Mouse (Mus musculus) cortical plate, adult 2 months (tissue): ENCODE results near the gene Grin3b. TPM values are rescaled to one million over a fixed set of nuclear protein-coding genes. Genes with fewer than 3 reads are reported as not detected.

ENCODE experiments used
- H3K27ac ChIP-seq: fragments of 200-500 bp; 2 replicates; pipeline ENCODE4 v1.5.1; 2012; ENCODE audit warnings: low read length, control low read depth, inconsistent platforms; ENCODE audit not compliant: insufficient read depth
- H3K4me1 ChIP-seq: fragments of 200-500 bp; 2 replicates; pipeline ENCODE4 v1.6.1; 2011; ENCODE audit warnings: low read length; ENCODE audit not compliant: control insufficient read depth, insufficient read depth
- H3K4me3 ChIP-seq: fragments of 200-500 bp; 2 replicates; pipeline ENCODE4 v1.5.1; 2011; ENCODE audit warnings: mild to moderate bottlenecking, low read length, control low read depth; ENCODE audit not compliant: insufficient read depth
- CTCF ChIP-seq: fragments of 200-500 bp; IDR thresholded peaks from 2 replicates; pipeline ENCODE4 v1.5.1; 2011; ENCODE audit warnings: mild to moderate bottlenecking, control low read depth, low read length; ENCODE audit not compliant: insufficient read depth; ENCODE audit errors: extremely low read depth
- POLR2A ChIP-seq: fragments of 200-500 bp; IDR thresholded peaks from 2 replicates; pipeline ENCODE4 v1.6.1; 2011; ENCODE audit warnings: mild to moderate bottlenecking, low read length, control low read depth; ENCODE audit not compliant: insufficient read depth; ENCODE audit errors: extremely low read depth
- polyA plus RNA-seq: library from polyadenylated mRNA; depleted of rRNA; stranded (reverse); fragments of >200 nt; gene quantifications from 2 replicates; pipeline ENCODE4 v1.2.3, GENCODE M21; 2012

Grin3b gene
- polyA plus RNA-seq, 1 experiment = 0.21 TPM

DNA sequence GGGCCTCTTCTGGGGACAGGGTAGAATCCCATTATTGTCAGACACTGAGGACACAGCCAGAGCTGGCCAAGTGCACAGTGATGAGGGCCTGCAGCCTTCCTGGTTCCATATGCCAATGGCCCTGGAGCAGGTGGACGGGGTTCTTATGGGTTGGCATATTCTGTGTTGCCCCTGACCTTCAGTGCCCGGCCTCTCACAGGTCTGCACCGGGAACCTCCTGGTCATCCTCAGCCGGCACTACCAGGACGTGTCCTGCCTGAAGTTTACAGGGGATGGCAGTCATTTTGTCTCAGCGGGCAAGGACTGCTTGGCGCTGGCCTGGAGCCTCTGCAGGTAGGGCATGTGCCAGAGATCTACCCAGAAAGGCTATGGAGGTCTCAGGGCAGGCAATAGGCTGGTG is 5.8 kb upstream of the Grin3b start:
- H3K4me3 ChIP-seq = no peak overlapping the region
- H3K27ac ChIP-seq = no peak overlapping the region
- TF ChIP-seq POLR2A = no peak
- no peak for TF ChIP-seq CTCF
- H3K4me1 ChIP-seq = 0 out of 2 replicates have a peak, but pooled peaks cover 2% of the 10 kb centered on the region

- H3K4me3 ChIP-seq = no peak overlapping the region
- TF ChIP-seq CTCF (no peak), POLR2A (no peak)
- 0 out of 2 replicates have a peak, but pooled peaks cover 2% of the 10 kb centered on the region for H3K4me1 ChIP-seq
- H3K27ac ChIP-seq = no peak overlapping the region
Measured at GRCm38 (mm10) chr10:79965325-79965724, 5.2 kb upstream of the Grin3b start.

DNA sequence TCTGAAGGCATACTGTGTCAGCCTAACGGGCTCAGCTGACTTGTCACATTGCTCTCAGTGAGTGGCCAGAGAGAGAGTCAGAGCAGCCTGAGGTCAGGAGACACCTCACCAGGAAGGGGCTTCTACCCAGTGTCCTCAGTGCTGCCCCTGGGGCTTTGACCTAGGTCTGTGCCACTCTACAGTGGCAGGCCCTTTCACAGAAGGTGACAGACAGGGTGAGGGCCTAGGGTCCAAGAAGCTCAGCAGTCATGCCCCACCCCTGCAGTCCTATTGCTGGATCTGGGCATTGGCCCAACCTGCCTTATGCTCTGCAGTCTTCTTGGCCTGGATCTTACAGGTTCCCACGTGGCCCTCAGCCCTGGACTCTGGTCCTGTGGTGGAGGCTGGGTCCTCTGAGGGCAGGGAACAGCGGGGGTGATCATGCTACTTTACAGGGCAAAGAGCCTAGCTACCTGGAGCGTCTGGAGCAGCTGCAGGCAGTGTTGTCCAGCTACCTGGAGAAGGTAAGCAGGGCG is 3.6 kb upstream of the Grin3b start:
- Histone ChIP-seq H3K4me1 (no peaks in the 10 kb centered on the region), H3K4me3 (no peak overlapping the region), H3K27ac (no peak overlapping the region)
- TF ChIP-seq POLR2A (no peak), CTCF (no peak)

- no peak overlapping the region for H3K4me3 ChIP-seq
- no peak overlapping the region for H3K27ac ChIP-seq
- TF ChIP-seq POLR2A (no peak), CTCF (no peak)
- no peaks in the 10 kb centered on the region for H3K4me1 ChIP-seq
Measured at GRCm38 (mm10) chr10:79968181-79968580, 2.3 kb upstream of the Grin3b start.

- H3K27ac ChIP-seq = no peak overlapping the region
Measured at GRCm38 (mm10) chr10:79969124-79969568, 1.4 kb upstream of the Grin3b start.

DNA sequence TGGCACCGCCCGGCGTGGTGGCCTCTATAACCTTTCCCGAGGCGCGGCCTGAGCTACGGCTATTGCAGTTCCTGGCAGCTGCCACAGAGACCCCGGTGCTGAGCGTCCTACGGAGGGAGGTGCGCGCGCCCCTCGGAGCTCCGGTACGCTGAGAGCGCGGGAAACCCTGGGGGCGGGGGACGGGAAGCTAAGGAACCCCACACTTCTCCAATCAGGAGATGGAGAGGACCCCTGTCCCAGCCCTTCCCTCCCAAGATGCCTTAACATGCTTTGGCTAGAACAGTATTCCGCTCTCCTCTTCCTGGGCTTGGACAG is 625 bp downstream of the Grin3b start:
- H3K27ac ChIP-seq = no peak overlapping the region
- no peak overlapping the region for H3K4me3 ChIP-seq
- TF ChIP-seq CTCF (no peak), POLR2A (no peak)
- H3K4me1 ChIP-seq = no peaks in the 10 kb centered on the region

More at GRCm38 (mm10) chr10:79969124-79969568, 1.4 kb upstream of the Grin3b start:
- no peaks in the 10 kb centered on the region for H3K4me1 ChIP-seq
- H3K4me3 ChIP-seq = no peak overlapping the region
- TF ChIP-seq CTCF = no peak
- TF ChIP-seq POLR2A = no peak

DNA sequence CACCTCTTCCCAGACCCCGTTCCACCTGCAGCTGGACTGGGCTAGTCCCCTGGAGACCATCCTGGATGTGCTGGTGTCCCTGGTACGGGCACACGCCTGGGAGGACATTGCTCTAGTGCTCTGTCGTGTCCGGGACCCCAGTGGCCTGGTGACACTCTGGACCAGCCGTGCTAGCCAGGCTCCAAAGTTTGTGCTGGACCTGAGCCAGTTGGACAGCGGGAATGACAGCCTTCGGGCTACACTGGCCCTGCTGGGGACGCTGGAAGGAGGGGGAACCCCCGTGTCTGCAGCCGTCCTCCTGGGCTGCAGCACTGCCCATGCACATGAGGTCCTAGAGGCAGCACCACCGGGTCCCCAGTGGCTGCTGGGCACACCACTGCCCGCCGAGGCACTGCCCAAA is 2.3 kb downstream of the Grin3b start:
- H3K27ac ChIP-seq = no peak overlapping the region
- H3K4me3 ChIP-seq = no peak overlapping the region
- H3K4me1 ChIP-seq = no peaks in the 10 kb centered on the region
- TF ChIP-seq CTCF = no peak
- no peak for TF ChIP-seq POLR2A

DNA sequence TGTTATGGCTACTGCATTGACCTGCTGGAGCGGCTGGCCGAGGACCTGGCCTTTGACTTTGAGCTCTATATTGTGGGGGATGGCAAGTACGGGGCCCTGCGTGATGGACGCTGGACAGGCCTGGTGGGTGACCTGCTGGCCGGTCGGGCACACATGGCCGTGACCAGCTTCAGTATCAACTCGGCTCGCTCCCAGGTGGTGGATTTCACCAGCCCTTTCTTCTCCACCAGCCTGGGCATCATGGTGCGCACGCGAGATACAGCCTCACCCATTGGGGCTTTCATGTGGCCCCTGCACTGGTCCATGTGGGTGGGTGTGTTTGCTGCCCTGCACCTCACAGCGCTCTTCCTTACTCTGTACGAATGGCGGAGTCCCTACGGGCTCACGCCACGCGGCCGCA is 3.6 kb downstream of the Grin3b start:
- Histone ChIP-seq H3K4me1 (no peaks in the 10 kb centered on the region), H3K27ac (no peak overlapping the region), H3K4me3 (no peak overlapping the region)
- TF ChIP-seq POLR2A = no peak
- TF ChIP-seq CTCF = no peak

DNA sequence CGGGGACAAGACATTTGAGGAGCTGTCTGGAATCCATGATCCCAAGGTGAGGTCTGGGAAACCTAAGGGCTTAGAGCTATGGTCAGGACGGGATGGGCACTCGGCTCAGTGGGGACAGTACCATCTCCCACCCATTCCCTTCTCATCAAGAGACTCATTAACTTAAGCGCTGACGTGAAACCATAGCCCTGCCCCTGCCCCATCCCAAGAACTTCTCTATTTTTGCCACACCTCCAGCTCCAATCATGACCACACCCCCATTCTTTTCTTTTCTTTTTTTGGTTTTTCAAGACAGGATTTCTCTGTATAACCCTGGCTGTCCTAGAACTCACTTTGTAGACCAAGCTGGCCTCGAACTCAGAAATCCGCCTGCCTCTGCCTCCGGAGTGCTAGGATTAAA is 4.2 kb downstream of the Grin3b start:
- Histone ChIP-seq H3K4me3 (no peak overlapping the region), H3K27ac (no peak overlapping the region), H3K4me1 (no peaks in the 10 kb centered on the region)
- TF ChIP-seq POLR2A = no peak
- no peak for TF ChIP-seq CTCF

GRCm38 (mm10) chr10:79976071-79976721 is 5.7 kb downstream of the Grin3b start:
- Histone ChIP-seq H3K4me1 (no peaks in the 10 kb centered on the region), H3K4me3 (no peak overlapping the region), H3K27ac (no peak overlapping the region)
- TF ChIP-seq POLR2A = no peak
